Mouse (Mus musculus): ENCODE data around the gene Ogt. TPM values are rescaled to one million over a fixed set of nuclear protein-coding genes. Genes with fewer than 3 reads are reported as not detected.

The Ogt gene
- 387 and 392 TPM in 2 replicates for polyA plus RNA-seq (2012; rRNA removed)

GRCm38 (mm10) chrX:101639741-101640166 lies at the start of gene Ogt:
Gene Ogt, plus strand, starts transcription at chrX:101640060.

GRCm38 (mm10) chrX:101733828-101734319 lies 94.0 kb downstream of the Ogt start, which contains the start of gene Cxcr3:
Gene Cxcr3, minus strand, starts transcription at chrX:101734269.

Other genes with a start within 250 kb of the Ogt start
- 253 and 259 TPM in 2 replicates for gene Zmym3, start 219.2 kb upstream of the Ogt start, polyA plus RNA-seq (2012; rRNA removed)
- 291 and 300 TPM in 2 replicates for gene Nono, start 210.7 kb upstream of the Ogt start, polyA plus RNA-seq (2012; rRNA removed)
- gene Itgb1bp2, start 191.0 kb upstream of the Ogt start, polyA plus RNA-seq (2012; rRNA removed): 3.9 and 14.2 TPM in 2 replicates
- gene Taf1, start 107.3 kb upstream of the Ogt start, polyA plus RNA-seq (2012; rRNA removed): 35.4 and 36.0 TPM in 2 replicates
- 0.08 and 0.14 TPM in 2 replicates for gene Cxcr3, start 94.2 kb downstream of the Ogt start, polyA plus RNA-seq (2012; rRNA removed)
- 0.09 and 0.21 TPM in 2 replicates for gene Gm4779, start 154.4 kb downstream of the Ogt start, polyA plus RNA-seq (2012; rRNA removed)
- gene 8030474K03Rik, start 154.6 kb downstream of the Ogt start, polyA plus RNA-seq (2012; rRNA removed): 0.18 TPM in 1 of 2 replicates, not detected in the other
- gene Nhsl2, start 209.3 kb downstream of the Ogt start, polyA plus RNA-seq (2012; rRNA removed): 3.4 TPM in 2 replicates